Mouse (Mus musculus): ENCODE results near the gene Zfp618. TPM values are rescaled to one million over a fixed set of nuclear protein-coding genes. Genes with fewer than 3 reads are reported as not detected.

Gene Zfp618
- polyA plus RNA-seq, 1 experiment from 2014 or later, result 27.3 TPM

DNA sequence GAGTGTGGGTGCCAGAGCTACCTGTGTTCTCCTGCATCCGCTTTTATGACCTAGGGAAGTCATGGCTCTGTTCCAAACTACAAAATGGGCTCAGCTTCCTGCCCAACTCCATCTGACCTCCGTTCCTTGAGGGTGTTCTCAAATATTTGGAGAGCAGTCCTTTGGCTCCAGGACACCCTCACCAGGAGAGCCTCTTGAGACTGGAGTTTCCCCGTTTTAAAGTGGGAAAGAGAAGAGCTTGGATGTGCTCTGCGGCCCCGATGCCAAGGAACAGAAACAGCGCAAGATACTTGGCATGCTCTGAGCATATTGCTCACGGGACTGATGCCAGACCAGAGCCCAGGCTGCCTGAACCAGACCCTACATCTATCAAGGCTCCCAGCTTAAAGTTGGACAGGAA, 113.8 kb downstream of the Zfp618 start:
- H3K27me3 ChIP-seq (ENCODE audit: control insufficient read depth, insufficient read depth, low read length), result no peaks in the 10 kb centered on the region
- no peak overlapping the region for H3K9ac ChIP-seq (replicated peaks; ENCODE audit: low read length)
- H3K4me1 ChIP-seq (ENCODE audit: control insufficient read depth, insufficient read depth, low read length), result no peaks in the 10 kb centered on the region
- DNase-seq (ENCODE audit: low spot score), result no peak
- H3K27ac ChIP-seq (replicated peaks; ENCODE audit: low read depth, low read length), result no peak overlapping the region
- H3K4me3 ChIP-seq (ENCODE audit: low read depth, low read length), result no peak overlapping the region
- H3K36me3 ChIP-seq (replicated peaks; ENCODE audit: control insufficient read depth, insufficient read depth, low read depth, low read length), result no peaks in the 10 kb centered on the region; the same call in none of the 2 replicates
- no peak overlapping the region for H3K4me2 ChIP-seq (ENCODE audit: low read depth, low read length)
- 92% methylated on average over 7 of the region's 7 CpGs for WGBS
- no peaks in the 10 kb centered on the region for H3K9me3 ChIP-seq (replicated peaks; ENCODE audit: control insufficient read depth, low read length)
- no peak for ATAC-seq (replicated peaks; ENCODE audit: insufficient number of reproducible peaks, low FRiP score, low TSS enrichment, low read depth)

DNA sequence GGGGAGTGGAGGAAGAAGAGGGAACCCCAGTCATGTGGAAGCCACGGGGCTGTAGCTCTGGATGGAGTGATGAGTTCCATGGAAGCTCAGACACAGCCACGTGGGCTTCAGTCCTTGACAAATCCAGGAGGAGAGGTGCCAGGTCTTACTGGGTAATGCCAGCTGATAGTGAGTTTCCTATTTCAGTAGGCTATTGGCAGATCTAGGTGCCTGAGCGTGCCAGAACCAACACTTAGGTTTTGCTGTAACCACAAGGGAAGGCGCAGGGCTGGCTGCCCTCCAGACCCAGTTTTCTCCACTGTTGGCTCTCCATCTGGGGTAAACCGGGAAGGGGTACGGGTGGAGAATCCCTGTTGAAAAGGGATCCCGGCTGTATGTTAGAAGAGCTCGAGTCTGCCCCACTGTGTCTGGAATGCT, 119.1 kb downstream of the Zfp618 start:
- H3K36me3 ChIP-seq (replicated peaks; ENCODE audit: control insufficient read depth, insufficient read depth, low read depth, low read length), result no peaks in the 10 kb centered on the region; the same call in 1 of the 2 replicates
- no peaks in the 10 kb centered on the region for H3K4me1 ChIP-seq (ENCODE audit: control insufficient read depth, insufficient read depth, low read length)
- ATAC-seq (replicated peaks; ENCODE audit: insufficient number of reproducible peaks, low FRiP score, low TSS enrichment, low read depth) (no peak), DNase-seq (ENCODE audit: low spot score) (no peak)
- WGBS, result 83% methylated on average over 8 of the region's 8 CpGs
- no peak overlapping the region for H3K4me3 ChIP-seq (ENCODE audit: low read depth, low read length)
- no peak overlapping the region for H3K4me2 ChIP-seq (ENCODE audit: low read depth, low read length)
- H3K27me3 ChIP-seq (ENCODE audit: control insufficient read depth, insufficient read depth, low read length), result no peaks in the 10 kb centered on the region
- no peaks in the 10 kb centered on the region for H3K9me3 ChIP-seq (replicated peaks; ENCODE audit: control insufficient read depth, low read length)
- no peak overlapping the region for H3K27ac ChIP-seq (replicated peaks; ENCODE audit: low read depth, low read length)
- H3K9ac ChIP-seq (replicated peaks; ENCODE audit: low read length), result no peak overlapping the region

DNA sequence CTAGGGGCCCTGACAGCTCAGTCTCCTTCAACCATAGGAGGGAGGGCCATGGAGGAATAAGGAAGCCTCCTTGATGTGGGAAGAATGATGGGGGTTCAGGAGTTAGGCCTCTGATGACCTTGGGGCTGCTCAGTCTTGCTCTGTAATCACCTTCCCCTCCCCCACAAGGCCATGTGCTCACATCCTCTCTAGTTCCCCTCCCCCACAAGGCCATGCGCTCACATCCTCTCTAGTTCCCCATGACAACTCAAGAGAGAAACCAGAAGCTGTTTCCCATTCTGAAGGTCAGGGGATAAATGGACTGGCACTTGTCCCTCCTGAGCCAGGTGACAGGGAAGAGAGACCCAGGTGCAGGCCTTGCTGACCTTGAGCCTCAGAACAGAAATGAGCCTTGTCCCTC, 124.1 kb downstream of the Zfp618 start:
- Histone ChIP-seq H3K27ac (replicated peaks; ENCODE audit: low read depth, low read length) (no peak overlapping the region), H3K36me3 (replicated peaks; ENCODE audit: control insufficient read depth, insufficient read depth, low read depth, low read length) (peaks cover 5% of the 10 kb centered on the region), H3K4me2 (ENCODE audit: low read depth, low read length) (no peak overlapping the region), H3K9ac (replicated peaks; ENCODE audit: low read length) (no peak overlapping the region), H3K9me3 (replicated peaks; ENCODE audit: control insufficient read depth, low read length) (no peaks in the 10 kb centered on the region), H3K4me1 (ENCODE audit: control insufficient read depth, insufficient read depth, low read length) (no peaks in the 10 kb centered on the region), H3K4me3 (ENCODE audit: low read depth, low read length) (no peak overlapping the region), H3K27me3 (ENCODE audit: control insufficient read depth, insufficient read depth, low read length) (no peaks in the 10 kb centered on the region)
- WGBS, result 73% methylated on average over 1 of the region's 1 CpGs
- ATAC-seq (replicated peaks; ENCODE audit: insufficient number of reproducible peaks, low FRiP score, low TSS enrichment, low read depth), result 0 out of 2 replicates have a peak, but pooled peaks have one; percentile 50
- no peak for DNase-seq (ENCODE audit: low spot score)

DNA sequence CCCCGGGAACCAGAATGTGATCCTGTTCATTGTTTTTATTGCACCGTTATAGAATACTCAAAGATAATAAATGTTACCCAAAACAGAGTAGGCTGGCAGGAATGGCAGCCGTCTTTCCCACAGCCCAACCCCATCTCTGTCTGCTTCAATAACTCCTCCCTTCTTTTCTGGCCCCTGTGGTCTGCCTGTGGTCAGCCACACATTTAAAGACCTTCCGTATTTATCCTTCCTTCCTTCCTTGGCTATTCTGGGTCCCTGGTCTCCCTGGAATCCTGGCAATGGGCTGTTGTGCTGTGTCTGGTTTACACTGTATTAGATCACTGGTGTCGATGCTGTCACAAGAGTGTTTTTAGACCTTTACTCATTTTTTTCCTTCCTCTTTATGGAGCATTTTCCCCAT, 125.8 kb downstream of the Zfp618 start:
- no peaks in the 10 kb centered on the region for H3K9me3 ChIP-seq (replicated peaks; ENCODE audit: control insufficient read depth, low read length)
- peaks cover 5% of the 10 kb centered on the region for H3K36me3 ChIP-seq (replicated peaks; ENCODE audit: control insufficient read depth, insufficient read depth, low read depth, low read length)
- H3K4me2 ChIP-seq (ENCODE audit: low read depth, low read length), result no peak overlapping the region
- H3K27ac ChIP-seq (replicated peaks; ENCODE audit: low read depth, low read length), result no peak overlapping the region
- H3K27me3 ChIP-seq (ENCODE audit: control insufficient read depth, insufficient read depth, low read length), result no peaks in the 10 kb centered on the region
- WGBS, result 82% methylated on average over 5 of the region's 5 CpGs
- no peak for ATAC-seq (replicated peaks; ENCODE audit: insufficient number of reproducible peaks, low FRiP score, low TSS enrichment, low read depth)
- H3K4me3 ChIP-seq (ENCODE audit: low read depth, low read length), result no peak overlapping the region
- H3K4me1 ChIP-seq (ENCODE audit: control insufficient read depth, insufficient read depth, low read length), result no peaks in the 10 kb centered on the region
- H3K9ac ChIP-seq (replicated peaks; ENCODE audit: low read length), result no peak overlapping the region
- no peak for DNase-seq (ENCODE audit: low spot score)

DNA sequence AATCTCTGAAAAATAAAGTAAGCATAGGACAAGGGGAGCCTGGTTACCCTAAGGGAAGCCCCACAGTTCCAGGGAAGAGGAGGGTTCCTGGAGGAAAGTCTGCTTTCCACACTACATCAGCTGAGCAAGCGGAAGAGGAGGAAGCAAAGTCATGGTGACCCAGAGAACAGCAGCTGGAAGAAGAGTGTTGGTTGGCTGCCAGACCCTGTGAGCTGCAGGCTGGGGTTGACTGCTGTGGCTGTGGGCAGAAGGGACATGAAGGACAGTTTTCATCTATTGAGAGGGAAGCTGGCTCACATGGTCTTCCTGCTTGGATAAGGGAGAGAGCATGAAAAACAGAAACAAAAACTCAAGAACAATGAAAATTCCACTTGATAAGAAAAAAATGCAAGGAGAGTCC, 132.2 kb downstream of the Zfp618 start:
- H3K36me3 ChIP-seq (replicated peaks; ENCODE audit: control insufficient read depth, insufficient read depth, low read depth, low read length), result peaks cover 4% of the 10 kb centered on the region

DNA sequence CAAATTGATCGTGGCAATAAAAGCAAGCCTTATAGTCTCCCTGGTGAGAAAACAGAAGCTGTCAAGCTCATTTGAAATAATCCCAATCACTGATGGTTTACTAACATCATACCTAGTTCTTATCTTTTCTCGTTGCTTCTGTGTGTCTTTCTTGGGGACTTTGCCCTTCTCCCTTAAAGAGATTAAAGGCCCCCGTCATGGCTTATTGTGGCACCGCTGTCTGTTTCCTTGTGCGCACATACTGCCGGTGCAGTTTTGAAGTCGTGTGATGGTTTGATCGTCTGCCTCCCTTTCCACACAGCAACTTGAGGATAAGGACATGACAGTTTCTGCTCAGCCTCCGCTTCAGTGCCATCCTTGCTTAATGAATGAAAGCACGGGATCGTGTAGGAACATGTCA, 135.1 kb downstream of the Zfp618 start:
- Histone ChIP-seq H3K4me3 (ENCODE audit: low read depth, low read length) (no peak overlapping the region), H3K9me3 (replicated peaks; ENCODE audit: control insufficient read depth, low read length) (no peaks in the 10 kb centered on the region), H3K36me3 (replicated peaks; ENCODE audit: control insufficient read depth, insufficient read depth, low read depth, low read length) (peaks cover 4% of the 10 kb centered on the region), H3K9ac (replicated peaks; ENCODE audit: low read length) (no peak overlapping the region), H3K27ac (replicated peaks; ENCODE audit: low read depth, low read length) (no peak overlapping the region), H3K4me1 (ENCODE audit: control insufficient read depth, insufficient read depth, low read length) (no peaks in the 10 kb centered on the region), H3K4me2 (ENCODE audit: low read depth, low read length) (no peak overlapping the region), H3K27me3 (ENCODE audit: control insufficient read depth, insufficient read depth, low read length) (no peaks in the 10 kb centered on the region)
- DNase-seq (ENCODE audit: low spot score) (no peak), ATAC-seq (replicated peaks; ENCODE audit: insufficient number of reproducible peaks, low FRiP score, low TSS enrichment, low read depth) (no peak)
- WGBS, result 92% methylated on average over 11 of the region's 11 CpGs

More for the DNA sequence above, 132.2 kb downstream of the Zfp618 start:
- Histone ChIP-seq H3K27ac (replicated peaks; ENCODE audit: low read depth, low read length) (no peak overlapping the region), H3K9me3 (replicated peaks; ENCODE audit: control insufficient read depth, low read length) (no peaks in the 10 kb centered on the region), H3K27me3 (ENCODE audit: control insufficient read depth, insufficient read depth, low read length) (no peaks in the 10 kb centered on the region), H3K4me3 (ENCODE audit: low read depth, low read length) (no peak overlapping the region), H3K4me1 (ENCODE audit: control insufficient read depth, insufficient read depth, low read length) (no peaks in the 10 kb centered on the region), H3K9ac (replicated peaks; ENCODE audit: low read length) (no peak overlapping the region), H3K4me2 (ENCODE audit: low read depth, low read length) (no peak overlapping the region)
- DNase-seq (ENCODE audit: low spot score), result no peak
- ATAC-seq (replicated peaks; ENCODE audit: insufficient number of reproducible peaks, low FRiP score, low TSS enrichment, low read depth), result no peak
- 95% methylated on average over 1 of the region's 1 CpGs for WGBS

DNA sequence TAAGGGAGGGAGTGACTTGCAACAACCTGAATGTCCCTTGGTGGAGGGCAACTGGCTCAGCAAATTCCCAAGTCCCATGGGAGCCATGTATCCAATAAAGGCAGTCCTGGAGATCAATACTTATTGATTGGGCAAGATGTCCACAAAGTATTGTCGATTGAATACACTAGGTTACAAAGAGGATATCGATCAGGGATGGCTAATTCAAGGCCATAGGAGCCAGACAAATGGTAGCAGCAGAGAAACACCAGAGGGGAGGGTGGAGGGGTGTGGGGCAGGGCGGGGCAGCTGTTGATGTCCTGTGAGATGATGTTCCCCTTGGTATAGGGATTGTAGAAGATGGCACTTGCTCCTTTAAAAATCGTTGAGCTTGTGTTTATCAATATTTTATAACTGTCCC, 136.7 kb downstream of the Zfp618 start:
- Histone ChIP-seq H3K27ac (replicated peaks; ENCODE audit: low read depth, low read length) (no peak overlapping the region), H3K9ac (replicated peaks; ENCODE audit: low read length) (no peak overlapping the region), H3K4me1 (ENCODE audit: control insufficient read depth, insufficient read depth, low read length) (no peaks in the 10 kb centered on the region), H3K4me3 (ENCODE audit: low read depth, low read length) (no peak overlapping the region), H3K9me3 (replicated peaks; ENCODE audit: control insufficient read depth, low read length) (no peaks in the 10 kb centered on the region), H3K27me3 (ENCODE audit: control insufficient read depth, insufficient read depth, low read length) (no peaks in the 10 kb centered on the region), H3K36me3 (replicated peaks; ENCODE audit: control insufficient read depth, insufficient read depth, low read depth, low read length) (peaks cover 4% of the 10 kb centered on the region), H3K4me2 (ENCODE audit: low read depth, low read length) (no peak overlapping the region)
- no peak for DNase-seq (ENCODE audit: low spot score)
- ATAC-seq (replicated peaks; ENCODE audit: insufficient number of reproducible peaks, low FRiP score, low TSS enrichment, low read depth), result no peak
- 95% methylated on average over 4 of the region's 4 CpGs for WGBS

DNA sequence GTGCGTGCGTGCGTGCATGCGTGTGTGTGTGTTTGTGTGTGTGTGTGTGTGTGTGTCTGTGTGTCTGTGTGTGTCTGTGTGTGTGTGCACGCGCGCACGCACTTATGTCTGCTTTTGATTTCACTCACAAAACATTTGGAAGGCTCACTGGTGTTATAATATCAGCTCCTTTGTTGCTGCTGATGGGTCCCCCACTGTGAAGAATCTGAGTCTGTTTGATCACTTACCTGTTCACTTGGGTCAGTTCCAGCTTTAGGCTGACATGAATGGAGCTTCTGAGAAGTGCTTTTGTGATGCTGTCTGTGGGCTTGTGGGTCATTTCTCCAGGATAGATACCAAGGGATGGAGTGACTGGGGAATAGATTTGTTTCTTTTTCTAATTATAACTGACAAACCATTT, 140.3 kb downstream of the Zfp618 start:
- ATAC-seq (replicated peaks; ENCODE audit: insufficient number of reproducible peaks, low FRiP score, low TSS enrichment, low read depth) (no peak), DNase-seq (ENCODE audit: low spot score) (no peak)
- Histone ChIP-seq H3K36me3 (replicated peaks; ENCODE audit: control insufficient read depth, insufficient read depth, low read depth, low read length) (no peaks in the 10 kb centered on the region), H3K27ac (replicated peaks; ENCODE audit: low read depth, low read length) (no peak overlapping the region), H3K9ac (replicated peaks; ENCODE audit: low read length) (no peak overlapping the region), H3K9me3 (replicated peaks; ENCODE audit: control insufficient read depth, low read length) (no peaks in the 10 kb centered on the region), H3K4me1 (ENCODE audit: control insufficient read depth, insufficient read depth, low read length) (no peaks in the 10 kb centered on the region), H3K4me2 (ENCODE audit: low read depth, low read length) (no peak overlapping the region), H3K4me3 (ENCODE audit: low read depth, low read length) (no peak overlapping the region), H3K27me3 (ENCODE audit: control insufficient read depth, insufficient read depth, low read length) (no peaks in the 10 kb centered on the region)
- 98% methylated on average over 8 of the region's 8 CpGs for WGBS
